Mouse (Mus musculus) layer of hippocampus, postnatal 14 days (tissue): ENCODE data around the gene Gm49366. TPM values are rescaled to one million over a fixed set of nuclear protein-coding genes. Genes with fewer than 3 reads are reported as not detected.
"Not testable (repeated sequence)": the region's sequence is repeated elsewhere in the genome, so short reads cannot be mapped to it uniquely, and the experiment has no call there.

Experiments
- DNase-seq, 2 experiments: peaks; one replicate each; pipeline ENCODE4 v3.0.0; 2021 to 2022; ENCODE audit warnings: low spot score in 2 of 2, mixed read lengths in 1 of 2
- long read RNA-seq, 2 experiments: library from polyadenylated mRNA; stranded (forward); transcript quantifications; one replicate each; pipeline ENCODE4 v2.0.0; 2021
- total RNA-seq, 2 experiments: library from RNA; stranded (reverse); gene quantifications; 2 replicates each; pipeline ENCODE4 v1.2.3; 2021

The Gm49366 gene
- not detected for total RNA-seq
- long read RNA-seq, experiment 1, result 0 reads
- long read RNA-seq, experiment 2, partial matches to known transcripts, result 0 of 1 reads
- long read RNA-seq, experiment 2, other reads (novel, unspliced or antisense), result 1 of 1 reads

- DNase-seq, result peak in 1 of 2 experiments; percentile 26
Observed at GRCm38 (mm10) chr12:84038691-84039111, at the start of gene Gm49366. Gene Gm49366 (plus strand): TSS chr12:84038935.

DNA sequence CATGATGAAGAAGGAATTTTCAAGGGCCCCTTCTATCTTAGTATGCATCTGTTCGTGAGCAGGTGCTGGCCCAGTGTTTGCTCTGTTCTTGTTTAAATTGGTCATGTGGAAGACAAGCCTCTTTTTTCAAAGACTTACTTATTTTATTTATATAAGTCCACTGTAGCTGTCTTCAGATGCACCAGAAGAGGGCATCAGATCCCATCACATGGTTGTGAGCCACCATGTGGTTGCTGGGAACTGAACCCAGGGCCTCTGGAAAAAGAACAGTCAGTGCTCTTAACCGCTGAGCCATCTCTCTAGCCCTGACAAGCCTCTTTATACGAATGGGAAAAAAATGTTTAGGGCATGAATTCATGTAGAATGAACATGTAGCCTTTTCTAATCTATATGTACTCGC is 49.4 kb upstream of the Gm49366 start:
- DNase-seq, result no peak

DNA sequence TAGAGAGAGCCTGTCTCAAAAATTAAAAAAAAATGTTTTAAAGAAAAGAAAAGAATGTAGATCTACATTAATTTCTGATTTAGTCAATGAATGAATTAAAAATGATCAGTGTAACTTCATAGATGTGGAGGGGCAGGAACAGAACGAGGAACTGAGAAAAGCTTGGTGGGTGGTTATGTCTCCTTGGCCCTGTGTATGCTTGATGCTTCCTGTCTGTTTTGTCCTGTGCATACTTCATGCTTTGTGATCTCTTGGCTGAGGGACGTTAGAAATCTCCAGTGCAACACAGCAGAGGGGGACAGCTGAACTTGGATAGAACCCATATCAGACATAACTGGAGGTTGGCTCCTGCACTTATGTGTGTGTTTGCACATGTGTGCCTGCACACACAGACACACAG is 41.5 kb upstream of the Gm49366 start:
- no peak for DNase-seq

DNA sequence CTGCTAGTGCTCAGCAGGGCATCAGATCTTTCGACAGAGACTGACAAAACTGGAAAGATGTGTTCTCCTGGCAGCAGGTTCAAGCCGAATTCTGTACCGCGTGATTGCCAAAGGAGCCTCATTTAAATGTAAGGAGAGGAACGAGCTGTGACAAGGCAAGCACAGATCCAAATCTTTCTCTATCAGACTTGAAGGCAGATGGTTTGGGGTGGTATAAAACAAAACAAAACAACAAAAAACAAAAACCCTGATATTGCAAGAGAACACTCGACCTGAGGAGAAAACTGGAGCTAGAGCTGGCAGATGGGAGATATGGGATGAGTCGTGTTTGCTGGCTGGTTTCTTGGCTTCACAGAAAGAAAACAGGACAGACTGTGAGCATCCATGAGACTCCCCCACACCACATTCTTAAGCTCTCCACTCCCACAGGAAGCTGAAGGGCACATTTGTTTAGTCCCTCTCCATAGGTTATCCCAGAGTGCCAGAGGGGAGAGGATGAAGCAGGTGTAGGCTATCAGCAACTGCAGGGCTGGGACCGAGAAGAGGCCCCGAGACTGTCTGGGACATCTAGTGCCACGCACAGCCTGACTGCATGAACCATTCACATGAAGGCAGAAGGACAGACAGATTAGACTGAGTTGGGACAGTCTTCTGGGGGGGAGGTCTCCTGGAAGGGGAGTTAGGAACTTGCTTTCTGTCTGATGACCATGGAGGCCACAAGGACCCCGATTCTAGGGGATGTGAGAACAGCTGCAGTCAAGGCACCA is 40.2 kb upstream of the Gm49366 start:
- DNase-seq, result no peak

GRCm38 (mm10) chr12:83999237-83999636 is 39.5 kb upstream of the Gm49366 start:
- DNase-seq, result not testable (repeated sequence)

GRCm38 (mm10) chr12:84000418-84000817 is 38.3 kb upstream of the Gm49366 start:
- DNase-seq, result no peak

DNA sequence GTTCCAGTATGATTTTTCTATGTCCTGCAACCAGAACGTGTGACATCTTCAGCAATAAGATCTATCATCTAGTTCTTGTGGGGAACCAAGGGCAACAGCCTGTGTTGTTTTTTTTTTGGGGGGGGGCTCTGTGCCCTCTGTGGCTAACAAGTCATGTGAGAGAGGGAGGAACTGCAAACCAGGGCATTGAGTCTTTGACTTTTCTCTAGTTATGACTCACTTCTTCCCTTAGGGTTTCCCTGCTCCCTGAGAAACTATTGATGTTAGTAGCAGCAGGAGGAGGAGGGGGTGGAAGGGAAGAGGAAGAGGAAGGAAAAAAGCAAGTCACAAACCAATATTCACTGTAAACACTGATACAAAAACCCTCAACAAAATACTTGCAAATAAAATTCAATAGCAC is 34.9 kb upstream of the Gm49366 start:
- DNase-seq, result no peak

DNA sequence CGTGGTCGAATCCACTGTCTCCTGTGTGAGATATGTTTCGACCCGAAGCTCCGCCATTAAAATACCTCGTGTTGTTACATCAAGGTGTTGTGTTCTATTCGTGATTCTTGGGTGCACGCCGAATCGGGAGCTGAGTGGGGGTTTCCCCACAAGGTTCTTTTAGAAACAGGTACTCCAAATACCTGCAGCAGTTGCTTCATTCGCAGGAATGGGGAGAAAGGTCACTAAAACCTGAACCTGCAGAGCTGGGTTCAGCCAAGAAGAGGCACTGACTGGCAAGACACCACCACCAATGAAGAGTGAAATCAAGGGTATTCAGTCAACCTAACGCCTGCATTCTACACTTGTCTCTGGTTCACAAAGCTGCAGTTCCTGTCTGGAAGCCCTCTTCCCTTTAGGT is 30.5 kb upstream of the Gm49366 start:
- no peak for DNase-seq

- DNase-seq, result no peak
Observed at GRCm38 (mm10) chr12:84008729-84009128, 30.0 kb upstream of the Gm49366 start.

DNA sequence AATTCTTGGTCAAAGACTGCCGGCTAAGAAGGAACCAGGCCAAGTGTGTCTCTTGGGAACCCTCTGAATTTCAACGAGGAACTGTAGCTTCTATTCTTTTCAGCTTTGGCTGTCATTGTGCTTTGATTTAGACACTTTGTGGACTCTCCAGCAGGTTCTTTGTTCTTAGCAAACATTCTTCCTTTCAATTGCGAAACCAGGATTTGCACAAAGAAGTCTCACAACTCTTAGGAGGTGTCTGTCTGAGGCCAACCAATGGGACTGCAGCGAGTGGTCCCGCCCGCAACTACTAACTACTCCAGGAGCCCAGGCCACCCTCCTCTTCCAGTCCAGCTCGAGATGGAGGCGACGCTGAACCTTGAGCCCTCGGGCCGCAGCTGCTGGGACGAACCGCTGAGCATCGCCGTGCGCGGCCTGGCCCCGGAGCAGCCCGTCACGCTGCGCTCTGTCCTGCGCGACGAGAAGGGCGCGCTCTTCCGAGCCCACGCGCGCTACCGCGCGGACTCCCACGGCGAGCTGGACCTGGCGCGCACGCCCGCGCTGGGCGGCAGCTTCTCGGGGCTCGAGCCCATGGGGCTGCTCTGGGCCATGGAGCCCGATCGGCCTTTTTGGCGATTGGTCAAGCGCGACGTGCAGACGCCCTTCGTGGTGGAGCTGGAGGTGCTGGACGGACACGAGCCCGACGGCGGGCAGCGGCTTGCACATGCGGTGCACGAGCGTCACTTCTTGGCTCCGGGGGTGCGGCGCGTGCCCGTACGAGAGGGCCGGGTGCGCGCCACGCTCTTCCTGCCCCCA is 29.4 kb upstream of the Gm49366 start, which contains the start of gene Acot1:
Acot1 (plus strand) TSS at position 320 of the 795 bp plus-strand sequence.
- peak; percentile 60 to 77 for DNase-seq

DNA sequence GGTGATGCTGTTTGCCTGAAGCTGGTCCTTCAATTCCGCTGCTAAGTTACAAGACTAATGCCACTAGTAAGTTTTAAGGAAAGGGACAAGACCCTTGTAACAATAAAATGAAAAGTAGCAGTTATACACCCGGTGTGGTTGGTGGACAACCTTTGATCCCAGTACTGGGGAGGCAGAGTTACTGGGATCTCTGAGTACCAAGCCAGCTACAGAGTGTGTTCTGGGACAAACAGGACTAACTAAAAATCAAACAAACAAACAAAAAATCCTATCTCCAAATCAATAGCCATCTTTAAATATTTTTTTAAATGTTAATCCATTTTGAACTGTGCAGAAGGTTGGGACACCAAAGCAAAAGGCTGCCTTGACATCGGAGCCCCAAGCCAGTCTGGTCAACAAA is 28.5 kb upstream of the Gm49366 start:
- DNase-seq, result no peak

DNA sequence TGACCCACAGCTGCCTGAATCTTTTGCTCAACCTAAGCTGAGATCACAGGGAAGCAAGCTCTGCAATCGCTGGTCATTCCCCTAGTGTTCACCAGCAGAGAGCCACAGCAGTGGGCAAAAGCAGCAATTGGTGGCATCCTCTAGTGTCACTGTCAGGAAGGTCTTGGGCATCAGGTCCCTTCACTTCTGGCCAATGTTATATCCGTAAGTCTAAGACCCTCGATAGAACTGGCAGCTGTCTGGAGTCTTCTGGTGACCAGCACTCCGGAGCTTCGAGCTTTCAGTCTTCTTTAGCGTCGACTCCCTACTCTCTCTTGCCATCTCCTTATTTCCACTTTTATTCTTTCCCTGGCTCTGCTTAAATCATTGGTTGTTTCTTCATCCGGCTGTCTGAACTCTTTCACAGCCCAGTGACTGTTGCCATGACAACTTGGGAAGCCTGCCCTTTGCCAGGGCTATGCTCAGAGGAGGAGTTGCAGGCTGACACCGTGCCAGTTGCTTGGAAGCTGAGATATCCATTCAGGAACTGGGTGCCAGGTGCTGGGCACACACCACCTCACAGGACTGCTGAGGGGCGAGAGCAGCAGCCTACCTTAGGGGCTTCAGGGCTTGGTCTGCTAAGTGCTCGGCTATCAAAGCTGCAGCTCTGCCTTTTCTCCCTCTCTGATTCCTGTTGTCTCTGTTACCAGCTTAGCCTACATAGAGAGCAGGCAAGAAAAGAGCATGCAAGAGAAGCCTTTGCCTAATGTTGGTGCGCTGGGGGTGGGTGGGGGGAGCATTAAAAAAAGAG is 27.3 kb upstream of the Gm49366 start:
- peak; percentile 62 to 77 for DNase-seq

- no peak for DNase-seq
Observed at GRCm38 (mm10) chr12:84013130-84013529, 25.6 kb upstream of the Gm49366 start.

DNA sequence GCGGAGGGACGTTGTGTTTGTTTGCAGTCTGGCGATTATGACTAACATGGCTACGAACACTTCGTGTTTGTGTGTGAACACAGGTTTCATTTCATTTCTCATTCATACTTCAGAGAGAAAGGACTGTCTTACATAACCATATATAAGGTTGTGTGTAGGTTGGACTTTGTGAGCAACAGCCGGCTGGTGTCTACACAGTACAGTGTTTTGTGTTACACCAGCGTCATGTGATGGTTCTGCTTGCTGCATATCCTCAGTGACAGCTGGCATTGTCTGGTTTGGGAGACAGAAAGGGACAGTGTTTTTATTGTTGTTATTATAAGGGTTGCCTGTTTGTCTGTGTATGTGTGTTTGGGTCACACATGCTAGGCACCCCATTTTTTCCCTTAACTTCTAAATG is 25.0 kb upstream of the Gm49366 start:
- no peak for DNase-seq

DNA sequence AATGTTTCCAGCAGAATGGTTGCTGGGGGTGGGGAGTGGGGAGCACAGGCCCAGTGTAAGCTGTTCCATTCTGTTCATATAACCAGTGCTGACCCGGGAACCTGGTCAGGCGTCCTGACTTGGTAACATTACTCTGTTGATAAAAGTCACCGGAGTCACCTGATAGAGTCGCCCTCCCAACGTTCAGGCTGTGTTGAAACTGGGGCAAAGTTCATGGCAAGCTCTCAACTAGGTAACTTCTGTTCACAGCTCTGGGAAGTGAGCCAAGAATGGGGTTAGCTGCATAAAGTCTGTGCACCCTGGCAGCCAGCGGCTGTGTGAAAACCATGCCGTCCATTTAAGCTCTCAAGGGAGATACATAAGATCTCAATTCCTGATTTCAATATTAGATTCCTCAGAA is 18.2 kb upstream of the Gm49366 start:
- DNase-seq, result not testable (repeated sequence)

DNA sequence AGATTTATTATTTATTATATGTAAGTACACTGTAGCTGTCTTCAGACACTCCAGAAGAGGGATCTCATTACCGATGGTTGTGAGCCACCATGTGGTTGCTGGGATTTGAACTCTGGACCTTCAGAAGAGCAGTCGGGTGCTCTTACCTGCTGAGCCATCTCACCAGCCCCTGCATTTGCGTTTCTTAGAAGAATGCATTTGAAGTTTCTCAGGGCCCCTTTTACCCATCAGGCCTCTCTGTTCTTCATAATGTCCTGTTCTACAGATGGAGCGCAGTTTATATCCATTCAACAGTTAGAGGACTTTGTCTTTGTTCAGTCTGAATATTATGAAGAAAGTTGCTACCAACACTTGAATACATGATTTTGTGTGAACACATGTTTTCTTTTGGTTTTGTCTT is 16.5 kb upstream of the Gm49366 start:
- DNase-seq, result not testable (repeated sequence)

GRCm38 (mm10) chr12:84023052-84023745 is 15.5 kb upstream of the Gm49366 start:
- DNase-seq, result no peak

DNA sequence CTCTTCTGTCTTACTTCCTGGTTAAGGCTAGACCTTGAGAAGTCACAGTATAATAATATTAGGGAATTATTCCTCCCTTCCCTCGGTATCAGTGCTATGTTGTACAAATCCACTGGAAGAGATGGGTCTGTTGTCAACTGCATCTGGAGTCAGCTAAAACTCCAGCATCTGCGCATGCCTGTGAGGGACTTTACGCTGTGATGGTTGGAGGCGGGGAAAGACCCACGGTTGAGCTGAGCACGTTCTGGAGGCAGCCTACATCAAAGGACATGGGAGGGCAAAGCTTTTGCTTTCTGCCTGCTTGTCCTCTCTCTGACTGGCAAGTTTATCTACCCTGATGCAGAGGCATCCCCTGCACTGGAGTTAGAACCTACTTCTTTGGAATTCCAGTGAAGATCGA is 12.8 kb upstream of the Gm49366 start:
- no peak for DNase-seq

DNA sequence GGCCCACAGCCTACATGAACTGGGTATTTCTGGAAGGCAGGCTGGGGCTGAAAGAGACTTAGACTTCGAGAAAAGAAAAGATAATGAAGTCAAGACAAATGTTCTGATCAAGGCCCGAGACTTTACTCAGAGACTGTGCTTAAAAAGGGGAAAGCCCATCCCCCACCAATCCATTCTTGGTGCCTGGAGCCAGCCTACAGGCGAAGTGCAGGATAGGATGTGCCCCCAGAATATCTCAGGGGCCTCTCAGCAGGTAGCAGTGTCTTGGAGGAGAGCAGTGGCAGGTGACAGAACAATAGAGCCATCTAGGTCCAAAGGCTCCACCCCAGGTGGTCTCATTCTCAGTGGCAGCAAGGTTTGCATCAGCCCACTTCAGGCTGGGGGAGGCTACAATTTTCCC is 10.4 kb upstream of the Gm49366 start:
- DNase-seq, result not testable (repeated sequence)

DNA sequence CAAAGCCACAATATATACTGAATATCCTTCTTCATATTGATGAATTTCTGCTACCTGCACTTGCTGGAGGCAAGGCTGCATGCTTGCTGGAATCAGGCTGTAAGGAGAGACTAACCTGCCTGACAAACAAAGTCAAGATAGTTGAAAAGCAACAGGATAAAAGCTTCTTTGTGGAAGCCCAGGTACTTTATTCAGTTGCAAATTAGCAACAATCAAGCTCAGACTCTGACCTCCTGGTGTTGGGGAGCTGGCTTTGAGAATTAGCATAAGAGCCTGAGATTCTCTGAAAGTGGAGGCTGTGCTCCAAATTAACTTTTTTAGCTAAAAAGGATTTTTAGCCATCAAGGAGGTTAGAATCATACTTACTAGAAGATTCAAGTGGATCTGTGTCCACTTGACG is 9.7 kb upstream of the Gm49366 start:
- not testable (repeated sequence) for DNase-seq
